Mouse (Mus musculus): ENCODE results near the gene Coa3. TPM values are rescaled to one million over a fixed set of nuclear protein-coding genes. Genes with fewer than 3 reads are reported as not detected.

Gene Coa3
- total and polyA plus RNA-seq, 3 experiments, result 120 to 325 TPM; not detected in 1

GRCm38 (mm10) chr11:101315665-101316500, 37.0 kb upstream of the Coa3 start, which contains the start of gene Psme3 (continued):
- TF ChIP-seq UBTF (IDR thresholded peaks at IDR 0.05; ENCODE audit: borderline replicate concordance, insufficient read depth, low read depth, low read length), result peak; percentile 68; the same call in 1 of the 2 replicates
- 0 out of 4 replicates have a peak, but pooled peaks of 1 of the 2 experiments have one; percentile 23 for TF ChIP-seq USF2 (IDR thresholded peaks at IDR 0.05; ENCODE audit: borderline replicate concordance in 1 of 2, insufficient read depth in 1 of 2, low read depth in 1 of 2, low read length in 2 of 2)
- TF ChIP-seq POLR2AphosphoS5 (IDR thresholded peaks at IDR 0.05; ENCODE audit: borderline replicate concordance, low read depth, low read length), result 0 out of 2 replicates have a peak, but pooled peaks have one; percentile 59
- TF ChIP-seq MYB (IDR thresholded peaks at IDR 0.05; ENCODE audit: low read depth, low read length), result peak; percentile 70
- peak; percentile 96 for TF ChIP-seq SIN3A (IDR thresholded peaks at IDR 0.05; ENCODE audit: low read length)
- peak; percentile 90 for TF ChIP-seq USF1 (IDR thresholded peaks at IDR 0.05; ENCODE audit: low read depth, low read length)
- TF ChIP-seq RAD21 (IDR thresholded peaks at IDR 0.05; ENCODE audit: low read depth, low read length), result no peak
- TF ChIP-seq ELF1 (IDR thresholded peaks at IDR 0.05; ENCODE audit: low read depth, low read length), result peak; percentile 74
- TF ChIP-seq MEF2A (IDR thresholded peaks at IDR 0.05; ENCODE audit: extremely low read depth, insufficient replicate concordance, low read depth, low read length, poor library complexity, severe bottlenecking), result peak; percentile 38; the same call in 1 of the 2 replicates
- TF ChIP-seq EP300 (IDR thresholded peaks at IDR 0.05; ENCODE audit: low read depth in 1 of 2, low read length in 2 of 2), result peak; percentile 97
- TF ChIP-seq RCOR1 (IDR thresholded peaks at IDR 0.05; ENCODE audit: low read depth, low read length), result peak; percentile 93
- peak; percentile 44; the same call in 1 of the 2 replicates for TF ChIP-seq CHD1 (IDR thresholded peaks at IDR 0.05; ENCODE audit: low read depth, low read length)
- peak; percentile 89 for TF ChIP-seq POLR2AphosphoS2 (IDR thresholded peaks at IDR 0.05; ENCODE audit: low read length)
- TF ChIP-seq ZC3H11A (IDR thresholded peaks at IDR 0.05; ENCODE audit: low read depth, low read length), result no peak
- peak; percentile 97 for TF ChIP-seq TCF12 (IDR thresholded peaks at IDR 0.05; ENCODE audit: low read depth, low read length)
- TF ChIP-seq NRF1 (IDR thresholded peaks at IDR 0.05; ENCODE audit: insufficient read depth, low read depth, low read length, poor library complexity, severe bottlenecking), result peak; percentile 74
- TF ChIP-seq MAX (IDR thresholded peaks at IDR 0.05; ENCODE audit: low read length), result peak; percentile 99
- TF ChIP-seq HCFC1 (IDR thresholded peaks at IDR 0.05; ENCODE audit: low read depth, low read length), result peak; percentile 87

- H3K27me3 ChIP-seq (ENCODE audit: control insufficient read depth in 1 of 2, insufficient read depth in 2 of 2, low read length in 2 of 2), result no peaks in the 10 kb centered on the region
- H3K9ac ChIP-seq (ENCODE audit: control insufficient read depth, low read depth, low read length, poor library complexity, severe bottlenecking), result peak overlapping the region; percentile 97
- no peak for DNase-seq (ENCODE audit: low read depth, low spot score)
- TF ChIP-seq ZNF384 (IDR thresholded peaks at IDR 0.05; ENCODE audit: low read depth, low read length) (peak; percentile 77), NRF1 (IDR thresholded peaks at IDR 0.05; ENCODE audit: insufficient read depth, low read depth, low read length, poor library complexity, severe bottlenecking) (no peak), CHD1 (IDR thresholded peaks at IDR 0.05; ENCODE audit: low read depth, low read length) (0 out of 2 replicates have a peak, but pooled peaks have one; percentile 42)
- peak overlapping the region; percentile 100 for H3K27ac ChIP-seq (ENCODE audit: control insufficient read depth, low read depth, low read length)
- H3K79me2 ChIP-seq (ENCODE audit: control insufficient read depth, insufficient read depth, low read length, poor library complexity), result peaks cover 33% of the 10 kb centered on the region
- H3K36me3 ChIP-seq (ENCODE audit: control insufficient read depth in 1 of 2, insufficient read depth in 2 of 2, low read length in 2 of 2), result peaks cover 25 to 48% of the 10 kb centered on the region in 2 experiments
- peak overlapping the region; percentile 94 to 96 for H3K4me3 ChIP-seq (ENCODE audit: control insufficient read depth in 1 of 2, insufficient read depth in 1 of 2, low read depth in 2 of 2, low read length in 2 of 2)
- H3K4me1 ChIP-seq (ENCODE audit: control insufficient read depth in 1 of 2, insufficient read depth in 2 of 2, low read length in 2 of 2), result peaks cover 22 to 32% of the 10 kb centered on the region in 2 experiments
- H3K9me3 ChIP-seq (replicated peaks; ENCODE audit: insufficient read depth, low read length), result no peaks in the 10 kb centered on the region
Observed at GRCm38 (mm10) chr11:101315082-101315650, 36.3 kb upstream of the Coa3 start.

Measured in MEL (cell line).